Mouse (Mus musculus) hindbrain, embryonic 10.5 days (tissue): ENCODE data around the gene Zc3h15. TPM values are rescaled to one million over a fixed set of nuclear protein-coding genes. Genes with fewer than 3 reads are reported as not detected.
"Not testable (repeated sequence)": the region's sequence is repeated elsewhere in the genome, so short reads cannot be mapped to it uniquely, and the experiment has no call there.

Experiments used
- DNase-seq: peaks from one replicate; pipeline ENCODE4 v3.0.0-alpha.2; 2017; ENCODE audit warnings: low spot score
- H3K27ac ChIP-seq: fragments of 300-500 bp; sonication (generic); 2 replicates; pipeline ENCODE4 v1.5.1; 2016; ENCODE audit warnings: mild to moderate bottlenecking, moderate library complexity
- H3K27me3 ChIP-seq: fragments of 300-500 bp; sonication (generic); 2 replicates; pipeline ENCODE4 v1.6.1; 2016; ENCODE audit warnings: mild to moderate bottlenecking; ENCODE audit not compliant: poor library complexity, insufficient read depth, severe bottlenecking
- H3K36me3 ChIP-seq: fragments of 300-500 bp; sonication (generic); 2 replicates; pipeline ENCODE4 v1.6.1; 2016; ENCODE audit warnings: mild to moderate bottlenecking, moderate library complexity
- H3K4me1 ChIP-seq: fragments of 300-500 bp; sonication (generic); replicated peaks from 2 replicates; pipeline ENCODE4 v1.6.1; 2016; ENCODE audit warnings: mild to moderate bottlenecking
- H3K4me3 ChIP-seq: fragments of 300-500 bp; sonication (generic); 2 replicates; pipeline ENCODE4 v1.5.1; 2016; ENCODE audit warnings: mild to moderate bottlenecking, moderate library complexity
- H3K9me3 ChIP-seq: fragments of 300-500 bp; sonication (generic); 2 replicates; pipeline ENCODE4 v1.6.1; 2016; ENCODE audit warnings: mild to moderate bottlenecking, moderate library complexity
- WGBS: fragments of 180-500 bp; shearing (Covaris S2); methylation state at CpG from one replicate; pipeline ENCODE4 v1.1.7; 2016; 5-methylcytosine and 5-hydroxymethylcytosine counted together
- polyA plus RNA-seq: library from polyadenylated mRNA; unstranded; fragments of >200 nt; fragmentation: Nextera tagmentation; extraction: Ambion mirVana; gene quantifications from 2 replicates; pipeline ENCODE4 v1.2.1, GENCODE M21; 2016

Gene Zc3h15
- polyA plus RNA-seq, 1 experiment from 2014 or later = 99.6 TPM

DNA sequence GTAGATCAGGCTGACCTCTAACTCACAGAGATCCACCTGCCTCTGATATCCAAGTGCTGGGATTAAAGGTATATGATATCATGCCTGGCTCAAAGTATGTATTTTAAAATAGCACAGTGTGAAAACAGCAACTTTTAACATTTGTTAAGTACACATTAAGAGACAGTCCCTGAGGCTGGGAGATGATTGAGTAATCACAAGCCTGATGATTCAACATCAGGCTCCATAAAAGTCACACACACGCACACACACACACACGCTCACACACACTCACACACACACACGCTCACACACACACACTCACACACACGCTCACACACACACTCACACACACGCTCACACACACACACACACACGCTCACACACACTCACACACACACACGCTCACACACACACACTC, 58.2 kb downstream of the Zc3h15 start:
- DNase-seq = no peak
- 90% methylated on average over 7 of the region's 7 CpGs for WGBS

DNA sequence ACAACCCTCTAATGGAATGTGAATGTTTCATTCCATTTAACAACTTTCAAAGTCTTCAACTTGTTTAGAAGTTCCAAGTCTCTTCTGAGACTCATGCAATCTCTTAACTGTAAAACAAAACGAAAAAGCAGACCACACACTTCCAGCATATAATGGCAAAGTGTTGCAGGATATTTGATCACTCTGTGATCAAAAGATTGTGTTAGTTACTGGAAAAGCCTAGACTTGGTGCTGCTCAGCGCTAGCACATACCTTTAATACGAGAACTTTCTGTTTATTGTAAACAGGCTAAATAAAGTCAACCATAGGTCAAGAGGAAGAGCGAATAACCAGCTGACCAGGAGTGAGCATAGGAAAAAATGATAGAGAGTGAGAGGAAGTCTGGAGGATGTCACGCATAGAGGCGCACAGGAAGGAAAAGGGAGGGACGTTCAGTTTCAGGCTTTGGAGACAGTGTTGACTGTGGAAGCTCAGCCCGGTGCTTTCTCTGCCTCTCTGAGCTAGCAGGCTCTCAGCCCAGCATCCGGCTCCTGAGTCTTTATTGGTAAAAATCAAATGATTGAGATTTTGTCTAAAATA, 61.4 kb downstream of the Zc3h15 start:
- Histone ChIP-seq H3K4me3 (no peak overlapping the region), H3K27ac (no peak overlapping the region), H3K36me3 (no peaks in the 10 kb centered on the region), H3K9me3 (no peaks in the 10 kb centered on the region), H3K27me3 (peaks cover 6% of the 10 kb centered on the region; the same call in 1 of the 2 replicates), H3K4me1 (0 out of 2 replicates have a peak, but pooled peaks cover 4% of the 10 kb centered on the region)
- DNase-seq = no peak
- WGBS = 85% methylated on average over 9 of the region's 9 CpGs

More for the DNA sequence above, 58.2 kb downstream of the Zc3h15 start:
- Histone ChIP-seq H3K27me3 (peaks cover 6% of the 10 kb centered on the region; the same call in 1 of the 2 replicates), H3K36me3 (no peaks in the 10 kb centered on the region), H3K4me1 (0 out of 2 replicates have a peak, but pooled peaks cover 4% of the 10 kb centered on the region), H3K27ac (no peak overlapping the region), H3K9me3 (no peaks in the 10 kb centered on the region), H3K4me3 (no peak overlapping the region)

DNA sequence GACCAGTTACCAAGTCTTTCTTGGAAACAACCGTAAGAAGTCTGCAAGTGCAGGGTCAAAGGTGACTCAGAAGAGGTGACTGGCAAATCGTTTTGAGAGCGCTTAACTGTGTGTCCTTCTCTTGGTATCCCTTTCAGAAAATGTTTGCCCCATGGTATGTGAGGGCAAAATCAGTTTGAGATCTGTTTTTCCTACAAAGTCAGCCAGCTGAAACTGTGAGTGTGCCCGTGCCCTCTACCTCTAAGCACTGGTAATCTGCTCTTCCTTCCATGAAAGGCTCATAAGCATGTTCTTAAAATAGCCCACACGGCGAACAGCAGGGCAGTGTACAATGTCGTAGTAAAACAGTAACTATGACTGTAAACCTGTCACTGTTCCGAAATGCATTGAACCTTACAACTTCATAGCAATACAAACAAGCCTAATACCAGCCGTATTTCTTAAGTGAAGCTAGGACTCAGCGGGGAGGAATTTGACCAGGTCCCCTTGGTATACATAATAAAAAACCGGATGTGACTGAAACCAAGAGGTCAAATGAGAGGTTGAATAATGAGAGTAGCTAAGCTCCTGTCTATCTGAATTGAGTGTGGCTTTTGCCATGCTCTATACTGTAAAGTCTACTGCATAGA, 65.8 kb downstream of the Zc3h15 start:
- peaks cover 6% of the 10 kb centered on the region; the same call in 1 of the 2 replicates for H3K27me3 ChIP-seq
- no peaks in the 10 kb centered on the region for H3K36me3 ChIP-seq
- WGBS = 71% methylated on average over 11 of the region's 11 CpGs
- H3K4me3 ChIP-seq = no peak overlapping the region
- no peaks in the 10 kb centered on the region for H3K9me3 ChIP-seq
- no peak for DNase-seq
- peaks cover 4% of the 10 kb centered on the region; the same call in 1 of the 2 replicates for H3K4me1 ChIP-seq
- H3K27ac ChIP-seq = no peak overlapping the region

DNA sequence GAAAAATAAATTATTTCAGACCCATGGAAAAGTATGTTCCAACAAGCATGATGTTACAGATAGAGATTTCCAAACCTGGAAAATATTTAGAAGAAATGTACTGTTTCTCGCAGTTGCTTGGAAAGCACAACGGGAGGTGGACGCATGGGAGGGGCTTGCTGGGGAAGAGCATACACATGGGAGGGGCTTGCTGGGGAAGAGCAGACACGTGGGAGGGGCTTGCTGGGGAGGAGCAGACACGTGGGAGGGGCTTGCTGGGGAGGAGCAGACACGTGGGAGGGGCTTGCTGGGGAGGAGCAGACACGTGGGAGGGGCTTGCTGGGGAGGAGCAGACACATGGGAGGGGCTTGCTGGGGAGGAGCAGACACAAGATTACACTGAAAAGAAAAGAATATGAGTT, 69.0 kb downstream of the Zc3h15 start:
- H3K36me3 ChIP-seq, H3K4me1 ChIP-seq, H3K4me3 ChIP-seq, DNase-seq, H3K27me3 ChIP-seq, H3K9me3 ChIP-seq, H3K27ac ChIP-seq: not testable (repeated sequence)
- 75% methylated on average over 7 of the region's 7 CpGs for WGBS

DNA sequence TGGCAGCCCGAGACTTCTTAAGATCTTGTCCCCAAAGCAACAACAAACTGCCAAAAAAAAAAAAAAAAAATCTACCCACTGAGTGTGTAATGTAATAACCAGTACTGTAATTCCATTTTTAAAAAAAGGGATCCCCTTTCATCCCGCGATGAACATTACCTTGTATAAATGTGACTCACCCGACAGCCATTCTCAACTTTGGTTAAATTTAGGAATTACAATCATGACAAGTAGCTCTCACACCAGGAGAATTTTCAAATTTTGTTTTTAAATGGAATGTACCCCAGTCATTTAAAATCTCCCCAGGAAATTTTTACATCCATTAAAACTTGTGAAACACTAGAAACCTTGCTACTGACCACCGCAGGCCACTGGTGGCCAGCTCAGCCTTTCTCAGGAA, 69.7 kb downstream of the Zc3h15 start:
- DNase-seq = no peak
- H3K4me1 ChIP-seq = no peaks in the 10 kb centered on the region; the same call in 1 of the 2 replicates
- H3K27me3 ChIP-seq = no peaks in the 10 kb centered on the region
- H3K4me3 ChIP-seq = no peak overlapping the region
- no peaks in the 10 kb centered on the region for H3K36me3 ChIP-seq
- 88% methylated on average over 5 of the region's 5 CpGs for WGBS
- no peaks in the 10 kb centered on the region for H3K9me3 ChIP-seq
- no peak overlapping the region for H3K27ac ChIP-seq

Other genes starting within 250 kb of the Zc3h15 start
- gene Itgav, start 80.0 kb downstream of the Zc3h15 start, polyA plus RNA-seq = 31.8 and 32.4 TPM in 2 replicates
- 23.8 and 29.1 TPM in 2 replicates for gene Fam171b, start 168.2 kb downstream of the Zc3h15 start, polyA plus RNA-seq